Mouse (Mus musculus): ENCODE data around the gene 4930435E12Rik. TPM values are rescaled to one million over a fixed set of nuclear protein-coding genes. Genes with fewer than 3 reads are reported as not detected.
"Not testable (repeated sequence)": the region's sequence is repeated elsewhere in the genome, so short reads cannot be mapped to it uniquely, and the experiment has no call there.

Gene 4930435E12Rik
- total RNA-seq (2014; fragmentation: Nextera tagmentation) (not detected in 2 replicates), total RNA-seq (2017) (not detected in 2 replicates)

DNA sequence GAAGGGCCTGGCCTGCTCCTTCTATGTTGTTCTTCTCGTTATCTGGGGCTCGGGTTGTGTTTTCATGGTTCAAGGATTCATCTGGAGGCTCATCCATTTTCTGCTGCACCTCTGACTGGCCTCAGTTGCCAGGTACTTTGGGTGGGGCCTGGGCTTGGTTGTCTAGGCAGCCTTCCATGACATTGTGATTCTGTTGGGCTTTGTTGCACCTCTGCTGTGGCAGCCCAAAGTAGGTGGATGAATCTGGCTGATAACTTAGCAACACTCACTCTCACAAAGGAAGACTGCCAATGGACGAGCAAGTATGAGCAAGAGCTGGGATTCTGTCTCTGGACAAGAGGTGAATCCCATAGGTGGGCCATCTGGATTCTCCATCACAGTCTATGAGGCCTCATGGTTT is at the start of gene 4930435E12Rik:
Gene 4930435E12Rik, minus strand, starts transcription at position 101 of the 400 bp plus-strand sequence.
- no peak for ATAC-seq (replicated peaks; ENCODE audit: low FRiP score, low TSS enrichment, poor library complexity, severe bottlenecking)

GRCm38 (mm10) chr16:38874481-38874880 is 45.9 kb upstream of the 4930435E12Rik start:
- no peak for ATAC-seq (replicated peaks; ENCODE audit: low FRiP score, low TSS enrichment, poor library complexity, severe bottlenecking)

DNA sequence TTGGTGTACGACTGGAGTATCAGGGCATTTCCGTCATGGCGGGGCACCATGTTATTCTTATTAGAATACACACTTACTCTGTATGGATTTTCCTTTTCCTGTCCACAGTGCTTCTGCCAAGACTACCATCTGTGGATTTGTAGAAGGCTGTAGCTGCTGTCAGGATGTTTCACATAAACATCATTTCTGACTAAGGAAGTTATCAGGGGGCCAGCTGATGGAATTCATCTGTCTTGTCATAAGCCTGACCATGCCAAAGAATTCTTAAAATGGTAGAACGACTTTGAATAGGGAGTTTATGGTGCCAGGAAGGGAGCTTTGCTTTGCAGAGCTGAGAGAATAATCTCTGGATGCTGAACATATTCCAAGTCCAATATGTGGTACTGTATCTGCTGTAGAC is 44.7 kb upstream of the 4930435E12Rik start:
- no peak for ATAC-seq (replicated peaks; ENCODE audit: low FRiP score, low TSS enrichment, poor library complexity, severe bottlenecking)

- ATAC-seq (replicated peaks; ENCODE audit: low FRiP score, low TSS enrichment, poor library complexity, severe bottlenecking), result no peak
Observed at GRCm38 (mm10) chr16:38864358-38864757, 35.8 kb upstream of the 4930435E12Rik start.

GRCm38 (mm10) chr16:38860548-38860947 is 32.0 kb upstream of the 4930435E12Rik start:
- ATAC-seq (replicated peaks; ENCODE audit: low FRiP score, low TSS enrichment, poor library complexity, severe bottlenecking), result no peak

DNA sequence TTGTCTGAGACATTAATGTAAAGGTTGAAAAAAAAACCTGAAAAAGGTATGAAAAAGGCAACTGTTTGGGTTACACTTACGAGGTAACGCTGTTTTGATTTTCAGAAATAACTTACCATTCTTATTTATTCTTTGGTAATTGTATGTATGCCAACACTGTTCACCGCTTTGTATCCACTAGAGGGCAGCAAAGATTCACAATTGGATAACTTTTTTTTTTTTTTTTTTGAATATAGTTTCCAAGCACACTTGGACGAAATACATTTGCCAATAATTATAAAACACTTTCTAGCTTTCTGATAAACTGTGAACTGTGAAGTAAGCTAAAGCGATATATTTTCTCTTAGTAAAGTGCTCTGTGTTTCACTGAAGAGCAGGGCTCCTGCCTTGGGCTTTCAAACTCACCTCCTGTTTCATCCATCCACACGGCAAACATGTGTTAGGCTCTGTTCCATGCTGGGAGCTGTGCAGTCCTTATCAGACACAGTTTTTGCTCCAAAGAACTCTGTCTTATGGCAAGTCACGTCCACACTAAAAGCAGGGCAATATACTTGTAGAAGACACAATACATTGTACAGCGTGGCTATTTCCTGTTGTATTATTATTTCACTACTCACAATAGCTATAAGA is 29.7 kb upstream of the 4930435E12Rik start:
- ATAC-seq (replicated peaks; ENCODE audit: low FRiP score, low TSS enrichment, poor library complexity, severe bottlenecking), result no peak

GRCm38 (mm10) chr16:38812521-38812920 is 16.0 kb downstream of the 4930435E12Rik start:
- peak; percentile 81 for ATAC-seq (replicated peaks; ENCODE audit: low FRiP score, low TSS enrichment, poor library complexity, severe bottlenecking)

DNA sequence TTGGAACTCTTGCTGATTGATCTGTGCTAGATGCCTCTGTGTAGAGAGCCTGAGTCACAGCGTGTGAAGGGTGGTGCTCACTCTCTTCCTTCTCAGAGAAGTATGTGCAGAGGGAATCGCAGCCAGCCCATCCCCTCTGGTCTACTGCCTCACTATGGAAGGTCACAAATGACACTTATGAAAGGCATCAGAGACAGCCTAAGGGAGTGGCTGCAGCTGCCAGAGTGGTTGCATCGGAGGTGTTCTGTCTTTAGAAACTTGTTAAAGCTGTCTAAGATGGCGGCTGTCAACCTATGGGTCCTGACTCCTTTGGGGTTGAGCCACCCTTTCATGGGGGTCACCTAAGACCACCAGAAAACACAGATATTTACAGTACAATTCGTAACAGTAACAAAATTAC is 18.4 kb downstream of the 4930435E12Rik start:
- no peak for ATAC-seq (replicated peaks; ENCODE audit: low FRiP score, low TSS enrichment, poor library complexity, severe bottlenecking)

GRCm38 (mm10) chr16:38807796-38808195 is 20.8 kb downstream of the 4930435E12Rik start:
- ATAC-seq (replicated peaks; ENCODE audit: low FRiP score, low TSS enrichment, poor library complexity, severe bottlenecking), result not testable (repeated sequence)

- ATAC-seq (replicated peaks; ENCODE audit: low FRiP score, low TSS enrichment, poor library complexity, severe bottlenecking), result no peak
Observed at GRCm38 (mm10) chr16:38800091-38800490, 28.5 kb downstream of the 4930435E12Rik start, which contains the start of gene Upk1b. Gene Upk1b, minus strand, starts transcription at chr16:38800328.

DNA sequence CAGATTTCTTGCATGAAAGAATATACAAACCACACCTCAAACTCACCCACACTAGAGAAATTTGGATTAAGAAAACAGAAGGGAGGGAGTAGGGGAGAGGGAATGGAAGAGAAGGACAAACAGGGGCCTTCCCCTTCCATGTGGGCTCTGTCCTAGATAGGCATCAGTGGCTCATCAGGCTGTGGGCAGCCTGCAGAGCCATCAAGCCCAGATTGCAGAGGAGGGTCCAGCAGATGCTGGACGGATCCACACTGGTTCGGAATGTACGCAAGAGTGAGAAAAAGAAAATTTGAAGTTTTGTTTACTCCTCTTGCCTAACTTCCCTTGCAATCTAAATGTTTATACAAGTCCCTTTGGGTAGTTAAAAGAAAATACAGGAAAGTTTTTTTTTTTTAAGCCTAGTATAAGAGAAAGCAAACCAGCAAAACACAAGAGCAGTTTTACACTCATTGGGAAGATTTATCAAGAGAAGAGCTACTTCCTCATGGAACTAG is 29.5 kb downstream of the 4930435E12Rik start:
- ATAC-seq (replicated peaks; ENCODE audit: low FRiP score, low TSS enrichment, poor library complexity, severe bottlenecking), result no peak

DNA sequence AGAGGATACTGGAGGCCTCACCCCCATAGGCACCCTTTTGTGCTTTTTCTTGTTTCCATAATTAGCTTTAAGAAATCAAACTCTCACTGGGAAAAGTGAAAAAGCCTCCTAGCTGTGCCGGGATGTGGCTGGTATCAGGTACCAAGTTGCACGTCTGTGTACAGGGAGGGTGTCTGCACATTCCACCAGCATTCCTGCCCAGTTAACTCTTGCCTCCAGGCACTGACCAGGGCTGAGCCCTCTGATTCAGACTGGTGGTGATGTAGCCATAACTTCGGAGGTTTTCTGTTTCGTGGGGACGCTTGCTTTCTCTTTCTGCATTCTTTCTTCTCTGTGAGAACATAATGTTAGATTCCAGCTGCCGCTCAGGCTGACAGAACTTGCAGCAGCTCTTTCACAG is 35.4 kb downstream of the 4930435E12Rik start:
- no peak for ATAC-seq (replicated peaks; ENCODE audit: low FRiP score, low TSS enrichment, poor library complexity, severe bottlenecking)

- ATAC-seq (replicated peaks; ENCODE audit: low FRiP score, low TSS enrichment, poor library complexity, severe bottlenecking), result no peak
Observed at GRCm38 (mm10) chr16:38789966-38790365, 38.6 kb downstream of the 4930435E12Rik start.

DNA sequence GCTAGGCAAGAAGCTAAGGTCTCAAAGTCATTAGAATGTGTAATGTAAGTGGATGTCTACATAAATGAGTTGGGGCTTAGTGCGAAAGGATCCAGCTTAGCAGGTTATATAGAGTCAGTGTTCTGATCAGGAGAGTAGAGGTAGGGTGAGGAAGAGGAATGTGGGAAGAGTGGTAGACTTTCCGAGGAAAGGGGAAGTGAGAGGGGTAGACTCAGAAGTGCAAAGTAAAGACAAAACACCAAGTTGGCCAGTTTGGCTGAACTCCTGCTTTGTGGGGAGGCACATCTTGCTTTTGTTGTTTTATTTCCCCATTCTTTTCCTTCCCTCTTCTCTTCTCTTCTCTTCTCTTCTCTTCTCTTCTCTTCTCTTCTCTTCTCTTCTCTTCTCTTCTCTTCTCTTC is 39.5 kb downstream of the 4930435E12Rik start:
- no peak for ATAC-seq (replicated peaks; ENCODE audit: low FRiP score, low TSS enrichment, poor library complexity, severe bottlenecking)

GRCm38 (mm10) chr16:38785301-38785700 is 43.2 kb downstream of the 4930435E12Rik start:
- ATAC-seq (replicated peaks; ENCODE audit: low FRiP score, low TSS enrichment, poor library complexity, severe bottlenecking), result no peak

DNA sequence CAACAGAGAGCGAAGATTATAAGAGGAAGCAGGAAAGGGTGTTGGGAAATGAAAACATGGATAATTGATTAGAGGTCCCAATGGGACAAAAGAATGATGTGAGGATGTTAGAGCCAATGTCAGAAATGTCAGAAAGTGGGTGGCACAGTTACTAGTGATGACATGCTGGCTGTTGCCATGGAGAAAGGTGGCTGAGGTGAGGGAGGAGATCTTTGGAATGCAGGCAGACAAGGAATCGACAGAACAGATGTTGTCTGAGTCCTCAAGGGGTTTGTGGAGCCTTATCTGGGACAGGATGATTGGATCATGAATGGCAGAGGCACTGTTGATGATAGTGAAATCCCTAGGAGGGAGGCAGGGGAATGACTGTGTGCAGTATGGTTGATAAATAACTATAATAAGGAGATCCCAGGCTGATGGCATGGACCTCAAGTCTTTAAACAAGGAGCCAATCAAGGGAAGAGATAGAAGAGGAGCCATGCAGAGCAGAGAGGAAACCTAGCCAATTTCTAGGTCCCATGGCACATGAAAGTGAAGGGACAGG is 46.0 kb downstream of the 4930435E12Rik start:
- no peak for ATAC-seq (replicated peaks; ENCODE audit: low FRiP score, low TSS enrichment, poor library complexity, severe bottlenecking)

DNA sequence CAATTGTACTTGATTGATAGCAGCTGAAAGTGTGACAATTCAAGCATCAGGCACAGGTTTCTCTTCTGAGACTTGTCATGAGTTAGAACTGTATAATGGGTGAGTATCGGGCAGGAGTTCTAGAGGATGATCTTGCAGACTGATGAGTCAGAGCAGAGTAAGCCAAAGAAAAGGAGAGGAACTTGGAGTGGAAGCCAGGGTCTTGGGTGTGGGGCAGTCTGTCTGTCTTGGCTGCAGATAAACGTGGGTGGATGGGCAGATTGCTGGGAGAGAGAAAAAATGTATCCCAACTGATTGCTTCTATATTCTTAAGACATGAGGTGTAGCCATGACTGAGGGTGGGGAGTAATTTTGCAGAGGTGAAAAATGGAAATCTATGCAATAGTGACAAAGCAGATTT is 46.6 kb downstream of the 4930435E12Rik start:
- ATAC-seq (replicated peaks; ENCODE audit: low FRiP score, low TSS enrichment, poor library complexity, severe bottlenecking), result no peak

DNA sequence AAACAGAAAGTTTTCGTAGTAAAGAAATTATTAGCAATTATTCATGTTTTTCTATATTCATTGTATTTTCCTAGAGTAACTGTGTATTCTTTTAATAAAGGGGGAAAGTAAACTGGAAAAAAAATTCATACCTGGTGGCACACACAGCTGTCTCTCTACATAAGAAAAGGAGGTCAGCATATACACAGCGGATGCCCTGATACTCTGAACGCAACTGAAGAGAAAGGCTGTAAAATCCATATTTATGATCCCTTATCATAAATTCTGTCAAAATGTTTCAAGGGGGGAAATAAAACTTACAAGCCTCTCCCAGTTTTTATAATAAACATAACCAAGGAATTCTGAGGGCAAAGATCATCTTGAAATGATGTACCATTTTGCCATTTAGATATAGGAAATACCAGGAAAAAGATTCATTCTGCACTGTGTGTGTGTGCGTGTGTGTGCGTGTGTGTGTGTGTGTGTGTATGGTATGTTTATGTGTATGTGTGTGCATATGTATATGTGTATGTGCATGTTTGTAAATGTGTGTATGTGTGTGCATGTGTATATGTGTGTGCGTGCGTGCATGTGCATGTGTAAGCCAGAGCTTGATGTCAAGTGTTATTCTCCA is 47.5 kb downstream of the 4930435E12Rik start:
- no peak for ATAC-seq (replicated peaks; ENCODE audit: low FRiP score, low TSS enrichment, poor library complexity, severe bottlenecking)

DNA sequence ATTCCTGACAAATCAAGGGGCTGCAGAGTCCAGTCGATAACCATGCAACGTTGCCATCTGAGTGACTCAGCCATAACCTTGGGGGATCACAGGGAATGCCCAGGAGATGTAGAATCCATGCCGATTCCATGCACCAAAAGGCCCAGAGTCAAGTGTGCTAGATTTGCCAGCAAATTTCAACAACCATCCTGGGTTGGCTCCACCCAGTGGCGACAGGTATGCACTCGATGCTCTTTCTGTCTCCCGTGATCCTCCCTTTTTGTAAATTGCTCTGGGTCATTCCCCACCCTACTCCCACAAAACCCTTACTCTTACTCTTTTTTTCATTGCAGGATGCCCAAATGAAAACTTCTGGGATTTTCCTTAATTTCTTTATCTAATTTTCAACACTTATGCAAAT is 52.2 kb downstream of the 4930435E12Rik start:
- no peak for ATAC-seq (replicated peaks; ENCODE audit: low FRiP score, low TSS enrichment, poor library complexity, severe bottlenecking)

- ATAC-seq (replicated peaks; ENCODE audit: low FRiP score, low TSS enrichment, poor library complexity, severe bottlenecking), result no peak
Observed at GRCm38 (mm10) chr16:38774964-38775746, 53.4 kb downstream of the 4930435E12Rik start.
